Mouse (Mus musculus): ENCODE results near the gene Emc10. TPM values are rescaled to one million over a fixed set of nuclear protein-coding genes. Genes with fewer than 3 reads are reported as not detected.
A peak's percentile ranks its signal among the peaks of the same experiment; 100 is the strongest.

The Emc10 gene
- polyA plus RNA-seq, 1 experiment = 188 TPM

DNA sequence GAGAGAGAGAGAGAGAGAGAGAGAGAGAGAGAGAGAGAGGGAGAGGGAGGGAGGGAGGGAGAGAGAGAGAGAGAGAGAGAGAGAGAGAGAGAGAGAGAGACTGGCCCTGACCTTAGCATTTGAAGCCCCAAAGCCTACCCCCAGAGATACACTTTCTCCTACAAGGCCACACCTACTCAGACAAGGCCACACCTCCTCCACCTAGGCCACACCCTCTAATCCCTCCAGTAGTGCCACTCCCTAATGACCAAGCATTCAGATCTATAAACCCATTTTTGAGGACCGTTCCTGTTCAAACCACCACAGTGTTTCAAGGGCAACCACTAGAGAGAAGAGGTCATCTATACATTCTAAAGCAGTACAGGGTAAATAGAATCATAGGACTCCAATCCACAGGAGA, 40.0 kb downstream of the Emc10 start:
- Histone ChIP-seq H3K4me3 (ENCODE audit: extremely low read depth, insufficient read depth, insufficient read length) (no peak overlapping the region), H3K36me3 (ENCODE audit: control insufficient read depth, insufficient read depth, low read length) (no peaks in the 10 kb centered on the region), H3K4me1 (ENCODE audit: control insufficient read depth, insufficient read depth, insufficient read length) (no peaks in the 10 kb centered on the region), H3K27me3 (ENCODE audit: control insufficient read depth, insufficient read depth, low read length) (no peaks in the 10 kb centered on the region), H3K27ac (ENCODE audit: insufficient read depth, low read length) (no peak overlapping the region)
- DNase-seq (ENCODE audit: low read depth in 1 of 2, low spot score in 2 of 2) = peak in 1 of 2 experiments; percentile 1
- TF ChIP-seq CTCF (IDR thresholded peaks at IDR 0.05; ENCODE audit: extremely low read depth, insufficient read depth, insufficient read length, insufficient replicate concordance) = no peak
- TF ChIP-seq POLR2A (IDR thresholded peaks at IDR 0.05; ENCODE audit: low read depth, low read length) = no peak
- WGBS = 78% methylated on average over 1 of the region's 1 CpGs

DNA sequence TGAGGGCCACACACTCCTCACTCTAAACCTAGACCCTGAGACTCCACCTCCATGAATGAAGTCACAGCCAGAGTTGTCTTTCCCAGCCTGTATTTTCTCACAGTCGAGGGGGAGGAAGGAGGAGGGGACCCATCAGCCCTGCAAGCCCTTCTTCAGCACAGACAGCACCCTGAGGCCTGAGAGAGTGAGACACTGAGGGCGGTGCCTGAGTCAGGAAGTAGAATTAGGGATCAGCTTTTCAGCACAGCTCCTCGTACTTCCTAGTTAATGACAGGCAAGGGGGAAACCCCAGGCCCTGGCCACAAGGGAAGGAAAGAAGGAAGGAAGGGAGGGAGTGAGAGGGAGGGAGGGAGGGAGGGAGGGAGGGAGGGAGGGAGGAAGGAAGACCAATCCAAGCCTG, 43.1 kb downstream of the Emc10 start:
- TF ChIP-seq CTCF (IDR thresholded peaks at IDR 0.05; ENCODE audit: extremely low read depth, insufficient read depth, insufficient read length, insufficient replicate concordance) (no peak), POLR2A (IDR thresholded peaks at IDR 0.05; ENCODE audit: low read depth, low read length) (no peak)
- Histone ChIP-seq H3K4me3 (ENCODE audit: extremely low read depth, insufficient read depth, insufficient read length) (no peak overlapping the region), H3K4me1 (ENCODE audit: control insufficient read depth, insufficient read depth, insufficient read length) (no peaks in the 10 kb centered on the region), H3K36me3 (ENCODE audit: control insufficient read depth, insufficient read depth, low read length) (no peaks in the 10 kb centered on the region), H3K27ac (ENCODE audit: insufficient read depth, low read length) (no peak overlapping the region), H3K27me3 (ENCODE audit: control insufficient read depth, insufficient read depth, low read length) (no peaks in the 10 kb centered on the region)
- no peak for DNase-seq (ENCODE audit: low read depth in 1 of 2, low spot score in 2 of 2)
- WGBS = 2% methylated on average over 3 of the region's 3 CpGs

DNA sequence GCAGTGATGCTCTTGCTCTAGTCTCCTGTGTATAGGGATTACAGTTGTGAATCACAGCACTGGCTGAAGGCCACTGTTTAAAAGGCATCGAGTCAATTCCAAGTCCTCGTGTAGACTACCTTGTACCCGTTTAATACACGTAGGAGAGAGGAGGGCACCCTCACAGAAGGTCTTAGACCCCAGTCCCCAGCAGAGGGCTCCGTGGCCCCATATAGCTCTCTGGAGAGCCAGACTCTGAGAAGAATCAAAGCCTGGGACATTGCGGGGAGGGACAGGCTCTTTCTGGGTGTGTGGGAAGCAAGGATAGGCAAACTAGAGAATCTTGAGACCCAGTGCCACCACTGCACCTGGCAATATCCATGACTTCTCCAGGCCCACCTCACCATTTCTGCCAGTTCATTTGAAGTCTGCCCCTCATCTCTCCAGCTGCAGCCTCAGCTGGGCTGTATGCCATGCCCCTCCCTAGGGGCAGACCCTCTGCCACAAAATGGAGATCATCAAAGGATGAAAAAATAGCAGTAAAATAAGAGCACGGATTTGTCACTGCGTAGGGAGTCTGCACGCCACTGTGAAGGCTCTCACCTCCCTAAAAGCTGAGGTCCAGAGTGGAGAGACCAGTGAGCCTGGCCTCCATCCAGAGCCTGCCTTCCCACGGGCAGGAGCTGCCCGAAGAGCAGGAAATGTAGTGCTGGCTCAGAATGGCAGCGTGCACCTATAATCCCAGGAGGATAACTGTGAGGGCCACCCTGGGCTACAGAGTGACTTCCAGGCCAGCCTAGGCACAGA, 50.1 kb downstream of the Emc10 start:
- Histone ChIP-seq H3K36me3 (ENCODE audit: control insufficient read depth, insufficient read depth, low read length) (no peaks in the 10 kb centered on the region), H3K27me3 (ENCODE audit: control insufficient read depth, insufficient read depth, low read length) (peaks cover 15% of the 10 kb centered on the region), H3K4me1 (ENCODE audit: control insufficient read depth, insufficient read depth, insufficient read length) (no peaks in the 10 kb centered on the region), H3K4me3 (ENCODE audit: extremely low read depth, insufficient read depth, insufficient read length) (no peak overlapping the region), H3K27ac (ENCODE audit: insufficient read depth, low read length) (no peak overlapping the region)
- TF ChIP-seq POLR2A (IDR thresholded peaks at IDR 0.05; ENCODE audit: low read depth, low read length) (no peak), CTCF (IDR thresholded peaks at IDR 0.05; ENCODE audit: extremely low read depth, insufficient read depth, insufficient read length, insufficient replicate concordance) (no peak)
- WGBS = 36% methylated on average over 12 of the region's 12 CpGs
- DNase-seq (ENCODE audit: low read depth in 1 of 2, low spot score in 2 of 2) = no peak

- H3K27ac ChIP-seq (ENCODE audit: insufficient read depth, low read length) = no peak overlapping the region
- no peaks in the 10 kb centered on the region for H3K4me1 ChIP-seq (ENCODE audit: control insufficient read depth, insufficient read depth, insufficient read length)
- no peaks in the 10 kb centered on the region for H3K36me3 ChIP-seq (ENCODE audit: control insufficient read depth, insufficient read depth, low read length)
- peaks cover 16% of the 10 kb centered on the region for H3K27me3 ChIP-seq (ENCODE audit: control insufficient read depth, insufficient read depth, low read length)
- no peak overlapping the region for H3K4me3 ChIP-seq (ENCODE audit: extremely low read depth, insufficient read depth, insufficient read length)
- WGBS = 13% methylated on average over 7 of the region's 7 CpGs
- TF ChIP-seq POLR2A (IDR thresholded peaks at IDR 0.05; ENCODE audit: low read depth, low read length) (no peak), CTCF (IDR thresholded peaks at IDR 0.05; ENCODE audit: extremely low read depth, insufficient read depth, insufficient read length, insufficient replicate concordance) (no peak)
- no peak for DNase-seq (ENCODE audit: low read depth in 1 of 2, low spot score in 2 of 2)
These were observed 50.8 kb downstream of the Emc10 start for GRCm38 (mm10) chr7:44445528-44445923.

DNA sequence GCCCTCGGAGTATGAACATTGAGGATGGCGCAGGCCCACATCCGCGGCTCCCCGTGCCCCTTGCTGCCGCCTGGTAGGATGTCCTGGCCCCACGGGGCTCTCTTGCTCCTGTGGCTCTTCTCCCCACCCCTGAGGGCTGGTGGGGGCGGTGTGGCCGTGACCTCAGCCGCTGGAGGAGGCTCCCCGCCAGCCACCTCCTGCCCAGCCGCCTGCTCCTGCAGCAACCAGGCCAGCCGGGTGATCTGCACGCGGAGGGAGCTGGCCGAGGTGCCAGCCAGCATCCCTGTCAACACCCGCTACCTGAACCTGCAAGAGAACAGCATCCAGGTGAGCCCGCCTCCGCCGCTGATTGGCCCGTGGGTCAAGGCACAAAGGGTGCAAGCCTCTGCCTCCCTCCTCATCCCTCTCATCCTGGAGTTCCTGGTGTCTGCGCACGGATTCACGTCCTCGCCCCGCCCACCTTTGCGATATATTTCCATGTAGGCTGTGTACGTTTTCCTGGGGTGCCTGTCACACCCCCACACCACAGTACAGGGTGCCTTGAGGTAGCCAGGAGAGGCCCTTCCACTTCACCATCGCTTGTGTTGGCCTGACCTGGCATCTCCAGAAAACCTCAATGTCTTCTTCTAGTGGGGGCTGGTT, 51.3 kb downstream of the Emc10 start:
- no peak overlapping the region for H3K27ac ChIP-seq (ENCODE audit: insufficient read depth, low read length)
- TF ChIP-seq CTCF (IDR thresholded peaks at IDR 0.05; ENCODE audit: extremely low read depth, insufficient read depth, insufficient read length, insufficient replicate concordance) (no peak), POLR2A (IDR thresholded peaks at IDR 0.05; ENCODE audit: low read depth, low read length) (no peak)
- DNase-seq (ENCODE audit: low read depth in 1 of 2, low spot score in 2 of 2) = no peak
- no peak overlapping the region for H3K4me3 ChIP-seq (ENCODE audit: extremely low read depth, insufficient read depth, insufficient read length)
- 9% methylated on average over 29 of the region's 29 CpGs for WGBS
- no peaks in the 10 kb centered on the region for H3K4me1 ChIP-seq (ENCODE audit: control insufficient read depth, insufficient read depth, insufficient read length)
- no peaks in the 10 kb centered on the region for H3K36me3 ChIP-seq (ENCODE audit: control insufficient read depth, insufficient read depth, low read length)
- H3K27me3 ChIP-seq (ENCODE audit: control insufficient read depth, insufficient read depth, low read length) = peaks cover 16% of the 10 kb centered on the region

GRCm38 (mm10) chr7:44443268-44444173, 52.8 kb downstream of the Emc10 start:
- TF ChIP-seq POLR2A (IDR thresholded peaks at IDR 0.05; ENCODE audit: low read depth, low read length) (no peak), CTCF (IDR thresholded peaks at IDR 0.05; ENCODE audit: extremely low read depth, insufficient read depth, insufficient read length, insufficient replicate concordance) (no peak)
- WGBS = 23% methylated on average over 20 of the region's 20 CpGs
- H3K4me1 ChIP-seq (ENCODE audit: control insufficient read depth, insufficient read depth, insufficient read length) = no peaks in the 10 kb centered on the region
- H3K36me3 ChIP-seq (ENCODE audit: control insufficient read depth, insufficient read depth, low read length) = no peaks in the 10 kb centered on the region
- no peak for DNase-seq (ENCODE audit: low read depth in 1 of 2, low spot score in 2 of 2)
- H3K27ac ChIP-seq (ENCODE audit: insufficient read depth, low read length) = no peak overlapping the region
- peaks cover 16% of the 10 kb centered on the region for H3K27me3 ChIP-seq (ENCODE audit: control insufficient read depth, insufficient read depth, low read length)
- H3K4me3 ChIP-seq (ENCODE audit: extremely low read depth, insufficient read depth, insufficient read length) = no peak overlapping the region

All from spleen, adult 2 months (tissue).